8 mouse cellular contexts compared by ENCODE assay signal in genomic region chr9:123504325-123504724, GRCm38 (mm10). TPM values are rescaled to one million over a fixed set of nuclear protein-coding genes. Genes with fewer than 3 reads are reported as not detected.
DNase-seq lines count a peak whose midpoint lies in the region; TF ChIP-seq lines count a peak whose summit lies in the region.

No protein-coding gene starts in this region.

- peaks cover 20% of the 10 kb centered on the region for H3K79me2 ChIP-seq in C2C12 (ENCODE audit: control insufficient read depth, insufficient read depth)

- 10% methylated on average over 2 of the region's 2 CpGs for WGBS in kidney, adult 2 months
- WGBS in lung, adult 2 months = 12% methylated on average over 2 of the region's 2 CpGs

- TF ChIP-seq CTCF in C2C12 (IDR thresholded peaks at IDR 0.05; ENCODE audit: control insufficient read depth, insufficient read depth, insufficient read length) = peak; percentile 76
- TF ChIP-seq CTCF in kidney, adult 2 months (conservative IDR thresholded peaks at IDR 0.05; ENCODE audit: insufficient read depth, insufficient read length, low read depth, low read length) = peak; percentile 99
- peak; percentile 94 for TF ChIP-seq CTCF in lung, adult 2 months (IDR thresholded peaks at IDR 0.05; ENCODE audit: insufficient read depth, low read length)

- DNase-seq in NIH3T3 (ENCODE audit: low read depth) = peak; percentile 76
- peak; percentile 74 to 75 for DNase-seq in cerebellum, postnatal 14 days
- DNase-seq in gastrocnemius, postnatal 10 days = peak; percentile 41
- peak; percentile 83 for DNase-seq in kidney, adult 2 months
- DNase-seq in lung, adult 2 months = no peak
- DNase-seq in retina, embryonic 14.5 days (ENCODE audit: low spot score) = peak; percentile 82
- DNase-seq in ovary, postnatal 10 days (ENCODE audit: low spot score) = no peak

- TF ChIP-seq POLR2A in kidney, adult 2 months (IDR thresholded peaks at IDR 0.05; ENCODE audit: low read depth, low read length) = no peak
- no peak for TF ChIP-seq POLR2A in lung, adult 2 months (IDR thresholded peaks at IDR 0.05; ENCODE audit: borderline replicate concordance, extremely low read depth, low read depth, low read length)

- peaks cover 13% of the 10 kb centered on the region; the same call in 1 of the 2 replicates for H3K4me1 ChIP-seq in kidney, adult 2 months (ENCODE audit: control insufficient read depth, insufficient read depth, low read length)
- peaks cover 18% of the 10 kb centered on the region for H3K4me1 ChIP-seq in lung, adult 2 months (ENCODE audit: control insufficient read depth, insufficient read depth, low read length)

- H3K4me3 ChIP-seq in C2C12 (ENCODE audit: insufficient read depth, poor library complexity, severe bottlenecking) = no peak overlapping the region
- H3K4me3 ChIP-seq in kidney, adult 2 months (ENCODE audit: insufficient read depth, low read depth, low read length) = no peak overlapping the region
- H3K4me3 ChIP-seq in lung, adult 2 months (replicated peaks; ENCODE audit: extremely low read depth, low read depth, low read length) = no peak overlapping the region

- H3ac ChIP-seq in C2C12 (ENCODE audit: control insufficient read depth, insufficient read length, low read depth) = no peak overlapping the region

- H3K27me3 ChIP-seq in C2C12 (ENCODE audit: control insufficient read depth, insufficient read depth, insufficient read length) = no peaks in the 10 kb centered on the region
- H3K27me3 ChIP-seq in kidney, adult 2 months (replicated peaks; ENCODE audit: control insufficient read depth, insufficient read depth, low read length) = no peaks in the 10 kb centered on the region

- H3K27ac ChIP-seq in kidney, adult 2 months (ENCODE audit: insufficient read depth, low read depth, low read length) = no peak overlapping the region

- H3K79me3 ChIP-seq in C2C12 (ENCODE audit: low read depth) = peaks cover 7% of the 10 kb centered on the region

- peaks cover 31% of the 10 kb centered on the region for H3K36me3 ChIP-seq in C2C12 (ENCODE audit: control insufficient read depth, insufficient read depth)
- no peaks in the 10 kb centered on the region; the same call in 1 of the 2 replicates for H3K36me3 ChIP-seq in kidney, adult 2 months (ENCODE audit: control insufficient read depth, insufficient read depth, low read length)

TF ChIP-seq in C2C12, 6 proteins besides CTCF, POLR2A, EP300 and RAD21:
- no peak for TF ChIP-seq FOSL1 (IDR thresholded peaks at IDR 0.05; ENCODE audit: insufficient read depth, low read length, poor library complexity, severe bottlenecking)

RNA-seq across cellular contexts. Expression of gene Sacm1l, which starts 25.2 kb away (rescaled TPM):
- 9.1 TPM for polyA plus RNA-seq in C2C12 (2012; fragmentation: generic; extraction: Trizol)
- total RNA-seq in gastrocnemius, postnatal 10 days (2021) = 10 to 100 TPM; 21.7 to 24.0 TPM
- 13.8 and 20.0 TPM in 2 replicates for polyA plus RNA-seq in kidney, adult 2 months (2012; rRNA removed)
- 5.6 and 9.8 TPM in 2 replicates for polyA plus RNA-seq in lung, adult 2 months (2012; rRNA removed)

RNA-seq across cellular contexts. Expression of gene Limd1, which starts 25.8 kb away (rescaled TPM):
- 20.0 TPM for polyA plus RNA-seq in C2C12 (2012; fragmentation: generic; extraction: Trizol)
- 10 to 100 TPM; 34.7 to 35.3 TPM for total RNA-seq in gastrocnemius, postnatal 10 days (2021)
- polyA plus RNA-seq in kidney, adult 2 months (2012; rRNA removed) = 56.9 and 58.7 TPM in 2 replicates
- 42.0 and 73.5 TPM in 2 replicates for polyA plus RNA-seq in lung, adult 2 months (2012; rRNA removed)

Comparison
In these comparisons a context has a peak if more than half of its experiments do, and no peak if none do; other contexts are left out.
1. DNase-seq: peak in NIH3T3 (single experiment), cerebellum, postnatal 14 days (2 of 2), gastrocnemius, postnatal 10 days (single experiment), kidney, adult 2 months (single experiment) and retina, embryonic 14.5 days (single experiment); none in lung, adult 2 months (single experiment) and ovary, postnatal 10 days (single experiment).
2. Peak in every context shown above with its lines, with median percentiles within 50 percentile points of each other: CTCF ChIP-seq.